Mouse (Mus musculus): ENCODE measurements around the gene Fpr2.

DNA sequence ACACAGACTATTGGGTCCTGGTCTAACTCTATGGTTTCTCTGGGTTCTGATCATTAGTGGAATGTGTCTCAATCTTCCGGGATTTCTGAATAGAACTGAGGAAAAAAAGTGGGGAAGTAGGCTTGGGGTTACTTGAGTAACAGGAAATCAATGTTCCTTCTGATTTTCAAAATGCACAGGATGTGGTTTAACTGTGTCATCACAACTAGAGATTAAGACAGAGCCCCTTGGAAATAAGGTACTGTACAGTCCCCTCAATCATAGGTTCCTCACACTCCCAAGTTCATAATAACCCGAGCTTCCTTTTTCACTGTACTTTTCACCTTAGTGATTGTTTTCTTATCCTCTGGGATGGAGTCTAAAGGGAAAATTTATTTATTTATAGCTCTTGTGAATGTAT lies 15.9 kb upstream of the Fpr2 start:
- TF ChIP-seq POLR2A (IDR thresholded peaks at IDR 0.05; ENCODE audit: control insufficient read depth, extremely low read depth, insufficient read depth, low read length, poor library complexity), result no peak
- TF ChIP-seq CTCF (IDR thresholded peaks at IDR 0.05; ENCODE audit: borderline replicate concordance, control insufficient read depth, extremely low read depth, insufficient read depth, low read length, poor library complexity), result no peak

Data from thymus, adult 2 months (tissue).